Mouse (Mus musculus) intestine, embryonic 16.5 days (tissue): ENCODE measurements around the gene Bach1. TPM values are rescaled to one million over a fixed set of nuclear protein-coding genes. Genes with fewer than 3 reads are reported as not detected.
"Not testable (repeated sequence)": the region's sequence is repeated elsewhere in the genome, so short reads cannot be mapped to it uniquely, and the experiment has no call there.

Source experiments
- ATAC-seq: fragments of 200-750 bp; cut with Nextera tagmentation; 2 replicates; pipeline ENCODE4 v1.8.0; 2017; ENCODE audit warnings: moderate TSS enrichment, moderate library complexity
- H3K27ac ChIP-seq: fragments of 300-500 bp; sonication (generic); 2 replicates; pipeline ENCODE4 v1.5.1; 2014; ENCODE audit warnings: mild to moderate bottlenecking, low read length
- H3K27me3 ChIP-seq: fragments of 300-500 bp; sonication (generic); replicated peaks from 2 replicates; pipeline ENCODE4 v1.6.1; 2014; ENCODE audit warnings: low read length, control low read depth, mixed read lengths; ENCODE audit not compliant: control insufficient read depth, insufficient read depth
- H3K36me3 ChIP-seq: fragments of 300-500 bp; sonication (generic); 2 replicates; pipeline ENCODE4 v1.6.1; 2014; ENCODE audit warnings: low read length, control low read depth; ENCODE audit not compliant: control insufficient read depth, insufficient read depth
- H3K4me1 ChIP-seq: fragments of 300-500 bp; sonication (generic); 2 replicates; pipeline ENCODE4 v1.6.1; 2014; ENCODE audit warnings: low read length, control low read depth, mixed read lengths; ENCODE audit not compliant: control insufficient read depth, insufficient read depth
- H3K4me2 ChIP-seq: fragments of 300-500 bp; sonication (generic); 2 replicates; pipeline ENCODE4 v1.6.1; 2014; ENCODE audit warnings: low read depth, low read length, control low read depth
- H3K4me3 ChIP-seq: fragments of 300-500 bp; sonication (generic); 2 replicates; pipeline ENCODE4 v1.5.1; 2014; ENCODE audit warnings: mild to moderate bottlenecking, low read length
- H3K9ac ChIP-seq: fragments of 300-500 bp; sonication (generic); 2 replicates; pipeline ENCODE4 v1.6.1; 2014; ENCODE audit warnings: low read depth, low read length
- H3K9me3 ChIP-seq: fragments of 300-500 bp; sonication (generic); 2 replicates; pipeline ENCODE4 v1.6.1; 2016; ENCODE audit warnings: low read length, control low read depth; ENCODE audit not compliant: control insufficient read depth
- WGBS: fragments of 180-500 bp; shearing (Covaris S2); extraction: QIAGEN DNeasy Blood & Tissue Kit; methylation state at CpG from one replicate; pipeline ENCODE4 v1.1.7; 2014; 5-methylcytosine and 5-hydroxymethylcytosine counted together
- polyA plus RNA-seq: library from polyadenylated mRNA; unstranded; fragments of >200 nt; fragmentation: Nextera tagmentation; extraction: Ambion mirVana; gene quantifications from 2 replicates; pipeline ENCODE4 v1.2.1, GENCODE M21; 2015

The Bach1 gene
- polyA plus RNA-seq, 1 experiment from 2014 or later: 16.6 TPM

GRCm38 (mm10) chr16:87688823-87689222, 9.9 kb upstream of the Bach1 start:
- ATAC-seq: not testable (repeated sequence)
- WGBS: 70% methylated on average over 7 of the region's 7 CpGs
- peak overlapping the region; percentile 14; the same call in 1 of the 2 replicates for H3K27ac ChIP-seq

GRCm38 (mm10) chr16:87689225-87689624, 9.5 kb upstream of the Bach1 start:
- Histone ChIP-seq H3K36me3 (no peaks in the 10 kb centered on the region), H3K9ac (no peak overlapping the region), H3K9me3 (no peaks in the 10 kb centered on the region), H3K4me2 (no peak overlapping the region), H3K4me1 (no peaks in the 10 kb centered on the region), H3K27me3 (no peaks in the 10 kb centered on the region), H3K4me3 (no peak overlapping the region), H3K27ac (peak overlapping the region; percentile 14; the same call in 1 of the 2 replicates)
- 70% methylated on average over 8 of the region's 8 CpGs for WGBS
- ATAC-seq: peak; percentile 30; the same call in 1 of the 2 replicates

More at GRCm38 (mm10) chr16:87688823-87689222, 9.9 kb upstream of the Bach1 start:
- H3K9me3 ChIP-seq, H3K9ac ChIP-seq, H3K27me3 ChIP-seq, H3K4me1 ChIP-seq, H3K4me3 ChIP-seq, H3K4me2 ChIP-seq, H3K36me3 ChIP-seq: not testable (repeated sequence)

- Histone ChIP-seq H3K4me2 (no peak overlapping the region), H3K9ac (no peak overlapping the region), H3K4me3 (no peak overlapping the region), H3K27ac (no peak overlapping the region), H3K27me3 (no peaks in the 10 kb centered on the region), H3K36me3 (no peaks in the 10 kb centered on the region), H3K9me3 (no peaks in the 10 kb centered on the region), H3K4me1 (no peaks in the 10 kb centered on the region)
- WGBS: 88% methylated on average over 4 of the region's 4 CpGs
- ATAC-seq: no peak
These were observed 8.2 kb upstream of the Bach1 start for GRCm38 (mm10) chr16:87690506-87690905.

GRCm38 (mm10) chr16:87691102-87691501, 7.6 kb upstream of the Bach1 start:
- no peaks in the 10 kb centered on the region for H3K9me3 ChIP-seq
- no peaks in the 10 kb centered on the region for H3K36me3 ChIP-seq
- 83% methylated on average over 4 of the region's 4 CpGs for WGBS
- no peak overlapping the region for H3K4me3 ChIP-seq
- ATAC-seq: no peak
- H3K27me3 ChIP-seq: no peaks in the 10 kb centered on the region
- H3K9ac ChIP-seq: no peak overlapping the region
- no peak overlapping the region for H3K27ac ChIP-seq
- no peaks in the 10 kb centered on the region for H3K4me1 ChIP-seq
- no peak overlapping the region for H3K4me2 ChIP-seq

- ATAC-seq: no peak
- H3K27me3 ChIP-seq: no peaks in the 10 kb centered on the region
- 97% methylated on average over 2 of the region's 2 CpGs for WGBS
- no peak overlapping the region for H3K4me2 ChIP-seq
- no peaks in the 10 kb centered on the region for H3K9me3 ChIP-seq
- no peak overlapping the region for H3K27ac ChIP-seq
- no peak overlapping the region for H3K9ac ChIP-seq
- H3K4me3 ChIP-seq: no peak overlapping the region
- H3K4me1 ChIP-seq: no peaks in the 10 kb centered on the region
- no peaks in the 10 kb centered on the region for H3K36me3 ChIP-seq
These were observed 6.2 kb upstream of the Bach1 start for GRCm38 (mm10) chr16:87692591-87692990.

GRCm38 (mm10) chr16:87697707-87698365, 909 bp upstream of the Bach1 start:
- Histone ChIP-seq H3K4me2 (peak overlapping the region; percentile 71), H3K27me3 (no peaks in the 10 kb centered on the region), H3K36me3 (no peaks in the 10 kb centered on the region), H3K4me1 (peaks cover 18% of the 10 kb centered on the region), H3K4me3 (peak overlapping the region; percentile 88), H3K9ac (peak overlapping the region; percentile 62), H3K27ac (peak overlapping the region; percentile 24; the same call in 1 of the 2 replicates), H3K9me3 (no peaks in the 10 kb centered on the region)
- WGBS: 39% methylated on average over 16 of the region's 16 CpGs
- ATAC-seq: no peak

GRCm38 (mm10) chr16:87699306-87699692, 554 bp downstream of the Bach1 start:
- peak overlapping the region; percentile 80 for H3K4me2 ChIP-seq
- H3K36me3 ChIP-seq: no peaks in the 10 kb centered on the region
- WGBS: under 1% methylated on average over 20 of the region's 20 CpGs
- peak overlapping the region; percentile 96 for H3K9ac ChIP-seq
- no peak; the same call in 1 of the 2 replicates for ATAC-seq
- no peaks in the 10 kb centered on the region for H3K9me3 ChIP-seq
- peak overlapping the region; percentile 96 for H3K27ac ChIP-seq
- peaks cover 25% of the 10 kb centered on the region for H3K4me1 ChIP-seq
- peak overlapping the region; percentile 88 for H3K4me3 ChIP-seq
- no peaks in the 10 kb centered on the region for H3K27me3 ChIP-seq

- H3K9me3 ChIP-seq: no peaks in the 10 kb centered on the region
- peak; percentile 67 for ATAC-seq
- H3K27me3 ChIP-seq: no peaks in the 10 kb centered on the region
- H3K9ac ChIP-seq: peak overlapping the region; percentile 96
- peak overlapping the region; percentile 88 for H3K4me3 ChIP-seq
- 1% methylated on average over 20 of the region's 20 CpGs for WGBS
- peak overlapping the region; percentile 96 for H3K27ac ChIP-seq
- H3K4me1 ChIP-seq: peaks cover 31% of the 10 kb centered on the region
- H3K36me3 ChIP-seq: no peaks in the 10 kb centered on the region
- H3K4me2 ChIP-seq: peak overlapping the region; percentile 80
These were observed 1.1 kb downstream of the Bach1 start for GRCm38 (mm10) chr16:87699693-87700394.

- Histone ChIP-seq H3K4me3 (peak overlapping the region; percentile 88), H3K27me3 (no peaks in the 10 kb centered on the region), H3K4me2 (peak overlapping the region; percentile 80), H3K27ac (peak overlapping the region; percentile 96), H3K36me3 (no peaks in the 10 kb centered on the region), H3K4me1 (peaks cover 31% of the 10 kb centered on the region), H3K9me3 (no peaks in the 10 kb centered on the region), H3K9ac (peak overlapping the region; percentile 96; the same call in 1 of the 2 replicates)
- whole genome bisulfite sequencing: 18% methylated on average over 3 of the region's 3 CpGs
- ATAC-seq: no peak
These were observed 1.6 kb downstream of the Bach1 start for GRCm38 (mm10) chr16:87700395-87700765.
